Mouse (Mus musculus) cerebellum, postnatal 14 days (tissue): ENCODE results near the gene Disc1.

Experiments
- DNase-seq, 2 experiments: peaks; one replicate each; pipeline ENCODE4 v3.0.0; 2021; ENCODE audit warnings: mixed read lengths in 2 of 2

Gene Disc1

GRCm38 (mm10) chr8:125187044-125187443 lies 133.0 kb downstream of the Disc1 start:
- DNase-seq, result no peak

- DNase-seq, result no peak
Measured at GRCm38 (mm10) chr8:125193701-125194100, 139.7 kb downstream of the Disc1 start.

GRCm38 (mm10) chr8:125195121-125195520 lies 141.1 kb downstream of the Disc1 start:
- DNase-seq, result no peak

GRCm38 (mm10) chr8:125196573-125197094 lies 142.6 kb downstream of the Disc1 start:
- no peak for DNase-seq

GRCm38 (mm10) chr8:125197341-125198002 lies 143.5 kb downstream of the Disc1 start:
- DNase-seq, result no peak

- no peak for DNase-seq
Measured at GRCm38 (mm10) chr8:125198420-125199196, 144.6 kb downstream of the Disc1 start.

- no peak for DNase-seq
Measured at GRCm38 (mm10) chr8:125199197-125199939, 145.4 kb downstream of the Disc1 start.

- no peak for DNase-seq
Measured at GRCm38 (mm10) chr8:125200273-125200863, 146.4 kb downstream of the Disc1 start.

GRCm38 (mm10) chr8:125201650-125202049 lies 147.7 kb downstream of the Disc1 start:
- DNase-seq, result no peak

- no peak for DNase-seq
Measured at GRCm38 (mm10) chr8:125203016-125203415, 149.0 kb downstream of the Disc1 start.

GRCm38 (mm10) chr8:125205556-125205955 lies 151.6 kb downstream of the Disc1 start:
- DNase-seq, result peak in 1 of 2 experiments; percentile 60

GRCm38 (mm10) chr8:125206391-125206790 lies 152.4 kb downstream of the Disc1 start:
- peak in 1 of 2 experiments; percentile 60 for DNase-seq

- DNase-seq, result no peak
Measured at GRCm38 (mm10) chr8:125206962-125207361, 153.0 kb downstream of the Disc1 start.

GRCm38 (mm10) chr8:125212619-125213167 lies 158.7 kb downstream of the Disc1 start:
- peak in 1 of 2 experiments; percentile 38 for DNase-seq

- no peak for DNase-seq
Measured at GRCm38 (mm10) chr8:125217902-125218581, 164.0 kb downstream of the Disc1 start.

GRCm38 (mm10) chr8:125218669-125219068 lies 164.7 kb downstream of the Disc1 start:
- no peak for DNase-seq

GRCm38 (mm10) chr8:125220608-125221007 lies 166.6 kb downstream of the Disc1 start:
- DNase-seq, result no peak

- no peak for DNase-seq
Measured at GRCm38 (mm10) chr8:125221062-125221461, 167.1 kb downstream of the Disc1 start.

- no peak for DNase-seq
Measured at GRCm38 (mm10) chr8:125223031-125223753, 169.2 kb downstream of the Disc1 start.

- DNase-seq, result no peak
Measured at GRCm38 (mm10) chr8:125224271-125224699, 170.3 kb downstream of the Disc1 start.

- DNase-seq, result no peak
Measured at GRCm38 (mm10) chr8:125225266-125225665, 171.3 kb downstream of the Disc1 start.
